In the genomic region with DNA sequence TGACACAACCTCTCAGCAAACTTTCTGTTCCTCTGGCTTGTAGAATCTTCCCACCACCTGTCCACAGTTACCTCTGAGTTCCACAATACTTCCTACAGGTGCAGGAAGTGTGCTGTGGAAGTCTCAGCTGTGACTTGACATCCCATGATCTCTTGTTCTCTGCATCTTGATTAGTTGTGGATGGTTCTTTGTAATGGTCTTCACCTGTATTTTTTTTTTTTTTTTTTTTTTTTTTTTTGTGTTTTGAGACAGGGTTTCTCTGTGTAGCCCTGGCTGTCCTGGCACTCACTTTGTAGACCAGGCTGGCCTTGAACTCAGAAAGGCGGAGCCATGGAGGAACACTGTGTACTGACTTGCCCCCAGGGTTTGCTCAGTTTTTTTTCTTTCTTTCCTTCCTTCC, we compare ENCODE assay signal across 13 mouse cellular contexts.
"Had no signal": no experiment of that assay in that cellular context is flagged by ENCODE, and none has a peak within 500 bp of the region (broad histone marks: within the 10 kb centered on the region; RNA-seq: fewer than 3 reads in every experiment).

No protein-coding gene starts in this region.

- H3K4me2 ChIP-seq: lung, embryonic 14.5 days; midbrain, embryonic 12.5 days; neural tube, embryonic 12.5 days had no signal

- H3K4me1 ChIP-seq: midbrain, embryonic 12.5 days; neural tube, embryonic 12.5 days had no signal

- H3K9me3 ChIP-seq: midbrain, embryonic 10.5 days; midbrain, embryonic 12.5 days; neural tube, embryonic 12.5 days had no signal

- H3K4me3 ChIP-seq: midbrain, embryonic 10.5 days; midbrain, embryonic 12.5 days; neural tube, embryonic 12.5 days had no signal

- DNase-seq: lung, adult 18-20 months; lung, embryonic 14.5 days; lung, postnatal 10 days; lung, postnatal 4 days; midbrain, embryonic 14.5 days; right cerebral cortex, postnatal 14 days; spleen, adult 18-20 months; thymus, adult 18-20 months; thymus, postnatal 14 days; thymus, postnatal 36 days had no signal

- H3K27ac ChIP-seq: midbrain, embryonic 10.5 days; midbrain, embryonic 12.5 days; neural tube, embryonic 12.5 days had no signal

- H3K27me3 ChIP-seq: midbrain, embryonic 12.5 days; neural tube, embryonic 12.5 days had no signal

- H3K9ac ChIP-seq: lung, embryonic 14.5 days; midbrain, embryonic 12.5 days; neural tube, embryonic 12.5 days had no signal
